Mouse (Mus musculus) splenic B cell, adult 2 months (primary cell): ENCODE results near the gene Golph3.

Experiments used
- DNase-seq: peaks from one replicate; pipeline ENCODE4 v3.0.0-alpha.2; 2011; ENCODE audit warnings: low read depth, low spot score
- H3K27me3 ChIP-seq: 2 replicates; pipeline ENCODE4 v1.6.1; 2012; ENCODE audit warnings: mild to moderate bottlenecking, low read length, moderate library complexity, mixed read lengths; ENCODE audit not compliant: control insufficient read depth, poor library complexity, insufficient read depth, severe bottlenecking
- H3K36me3 ChIP-seq: 2 replicates; pipeline ENCODE4 v1.6.1; 2012; ENCODE audit warnings: mild to moderate bottlenecking, low read length, moderate library complexity, mixed read lengths; ENCODE audit not compliant: control insufficient read depth, poor library complexity, insufficient read depth, severe bottlenecking

Gene Golph3

GRCm38 (mm10) chr15:12330892-12331291 is 9.6 kb downstream of the Golph3 start:
- Histone ChIP-seq H3K27me3 (no peaks in the 10 kb centered on the region), H3K36me3 (no peaks in the 10 kb centered on the region; the same call in 1 of the 2 replicates)
- DNase-seq = no peak

GRCm38 (mm10) chr15:12331300-12331699 is 10.1 kb downstream of the Golph3 start:
- DNase-seq = no peak
- H3K36me3 ChIP-seq = no peaks in the 10 kb centered on the region

GRCm38 (mm10) chr15:12334381-12334780 is 13.1 kb downstream of the Golph3 start:
- no peaks in the 10 kb centered on the region for H3K36me3 ChIP-seq
- no peak for DNase-seq
- H3K27me3 ChIP-seq = no peaks in the 10 kb centered on the region

More at GRCm38 (mm10) chr15:12331300-12331699, 10.1 kb downstream of the Golph3 start:
- H3K27me3 ChIP-seq = no peaks in the 10 kb centered on the region

DNA sequence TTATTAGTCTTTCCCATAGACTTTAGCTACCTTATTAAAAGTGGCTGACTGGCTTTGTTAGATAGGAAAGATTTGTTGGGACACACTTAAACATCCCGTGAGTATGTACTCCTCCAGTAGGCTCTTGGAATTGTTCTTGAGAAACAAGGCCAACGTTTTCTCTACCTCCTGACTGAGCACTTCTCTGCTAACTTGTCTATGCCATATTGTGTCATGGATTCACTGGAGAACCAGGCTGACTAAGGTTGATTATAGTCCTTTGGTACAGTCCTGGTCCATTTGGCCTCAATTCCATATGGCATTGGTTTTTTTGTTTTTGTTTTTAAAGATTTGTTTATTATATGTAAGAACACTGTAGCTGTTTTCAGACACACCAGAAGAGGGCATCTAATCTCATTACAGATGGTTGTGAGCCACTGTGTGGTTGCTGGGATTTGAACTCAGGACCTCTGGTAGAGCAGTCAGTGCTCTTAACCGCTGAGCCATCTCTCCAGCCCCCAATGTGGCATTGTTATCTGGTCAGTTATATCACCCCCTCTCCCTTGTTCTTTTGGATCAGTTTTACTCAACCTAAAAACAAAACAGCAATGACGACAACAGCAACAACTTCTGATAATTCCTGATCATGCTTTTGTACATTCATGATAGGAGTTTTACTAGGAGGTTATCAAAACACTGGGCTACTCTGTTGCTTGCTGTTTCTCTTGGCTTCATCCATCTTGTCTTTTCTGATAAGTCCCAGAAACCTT is 16.0 kb downstream of the Golph3 start:
- H3K36me3 ChIP-seq = no peaks in the 10 kb centered on the region
- no peak for DNase-seq
- no peaks in the 10 kb centered on the region for H3K27me3 ChIP-seq

GRCm38 (mm10) chr15:12337779-12338137 is 16.5 kb downstream of the Golph3 start:
- no peak for DNase-seq
- no peaks in the 10 kb centered on the region for H3K36me3 ChIP-seq
- H3K27me3 ChIP-seq = no peaks in the 10 kb centered on the region

DNA sequence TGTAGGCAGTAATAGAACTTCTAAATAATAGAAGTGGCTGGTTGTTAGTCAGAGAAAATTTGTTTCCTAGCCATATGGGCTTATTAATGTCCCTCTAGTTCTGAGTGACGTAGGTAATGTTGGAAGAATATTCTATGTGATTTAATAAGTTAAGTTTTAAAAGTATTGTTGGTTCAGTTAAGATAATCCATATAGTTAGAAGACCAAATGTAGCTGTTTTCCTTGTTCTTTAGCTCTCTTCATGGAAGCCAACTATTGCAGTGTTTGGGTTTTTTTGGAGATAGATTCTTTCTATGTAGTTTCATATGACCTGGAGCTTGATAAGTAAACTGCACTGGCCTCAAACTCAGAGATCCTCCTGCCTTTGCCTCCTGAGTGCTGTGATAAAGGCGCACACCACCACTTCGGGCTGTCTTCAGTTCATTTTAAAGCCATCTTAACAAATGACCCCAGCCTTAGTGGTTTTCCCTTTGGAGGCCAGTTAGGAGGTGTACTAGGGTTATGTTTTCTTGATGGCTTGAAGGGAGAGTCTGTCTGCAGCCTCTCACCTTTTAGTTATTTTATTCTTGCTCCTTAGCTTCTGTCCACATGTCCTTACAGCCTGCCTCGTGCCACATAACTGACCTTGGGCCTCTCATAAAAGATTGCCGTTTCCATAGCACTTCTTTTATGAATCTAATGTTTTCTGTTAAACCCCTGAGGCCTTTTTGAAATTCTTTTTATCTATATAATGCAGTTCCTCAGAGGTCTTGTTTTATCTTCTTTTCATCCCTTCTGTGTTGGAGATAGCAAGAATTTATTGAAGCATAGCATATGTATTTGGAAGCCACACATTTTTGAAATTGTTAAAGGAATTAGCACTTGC is 19.5 kb downstream of the Golph3 start:
- Histone ChIP-seq H3K36me3 (0 out of 2 replicates have a peak, but pooled peaks cover 2% of the 10 kb centered on the region), H3K27me3 (no peaks in the 10 kb centered on the region)
- no peak for DNase-seq

DNA sequence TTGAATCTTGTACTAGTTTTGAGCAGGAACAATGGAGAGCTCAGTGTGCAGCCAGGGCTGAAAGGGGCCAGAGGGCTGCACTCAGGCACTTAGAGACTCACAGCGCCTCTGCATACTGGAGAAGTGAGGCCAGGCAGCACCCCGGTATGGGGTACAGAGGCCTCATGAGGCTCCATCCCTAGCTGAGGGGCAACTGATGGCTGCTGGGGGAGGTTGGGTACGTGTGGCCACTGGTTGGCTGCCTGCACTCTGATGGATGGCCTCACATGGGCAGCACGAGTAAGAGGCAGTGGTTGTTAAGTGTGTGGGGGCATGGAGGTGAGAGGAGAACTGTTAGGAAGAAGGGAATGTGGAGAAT is 20.1 kb downstream of the Golph3 start:
- Histone ChIP-seq H3K27me3 (no peaks in the 10 kb centered on the region), H3K36me3 (0 out of 2 replicates have a peak, but pooled peaks cover 2% of the 10 kb centered on the region)
- DNase-seq = no peak

DNA sequence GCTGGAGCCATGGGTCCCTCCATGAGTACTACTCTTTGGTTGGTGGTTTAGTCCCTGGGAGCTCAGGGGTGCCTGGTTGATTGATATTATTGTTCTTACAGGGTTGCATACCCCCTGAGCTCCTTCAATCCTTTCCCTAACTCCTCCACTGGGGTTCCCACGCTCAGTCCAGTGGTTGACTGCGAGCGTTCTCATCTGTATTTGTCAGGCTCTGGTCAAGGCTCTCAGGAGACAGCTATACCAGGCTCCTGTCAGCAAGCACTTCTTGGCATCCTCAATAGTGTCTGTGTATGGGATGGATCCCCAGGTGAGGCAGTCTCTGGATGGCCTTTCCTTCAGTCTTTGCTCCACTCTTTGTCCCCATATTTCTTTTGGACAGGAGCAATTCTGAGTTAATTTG is 25.7 kb downstream of the Golph3 start:
- no peak for DNase-seq
- peaks cover 6% of the 10 kb centered on the region; the same call in 1 of the 2 replicates for H3K36me3 ChIP-seq
- no peaks in the 10 kb centered on the region for H3K27me3 ChIP-seq

GRCm38 (mm10) chr15:12348950-12349349 is 27.7 kb downstream of the Golph3 start:
- no peaks in the 10 kb centered on the region for H3K27me3 ChIP-seq
- DNase-seq = peak; percentile 16

DNA sequence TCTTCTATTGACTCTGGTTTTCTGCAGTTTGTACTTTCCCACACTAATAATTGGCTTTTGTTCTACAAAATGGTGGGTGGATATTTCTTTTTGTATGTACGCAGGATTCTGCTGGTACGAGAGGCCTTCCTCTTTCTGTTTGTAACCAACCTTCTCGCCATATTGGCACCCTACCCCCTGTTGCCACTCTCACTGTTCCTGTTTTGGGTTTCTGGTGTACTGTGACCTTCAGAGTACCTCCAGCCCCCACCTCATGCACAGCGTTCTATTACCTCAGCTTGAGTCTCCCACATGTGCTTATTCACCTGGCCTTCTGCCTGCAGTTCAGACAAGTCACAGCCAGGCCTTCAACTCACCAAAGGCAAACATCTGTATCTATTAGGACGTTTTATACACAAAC is 28.6 kb downstream of the Golph3 start:
- peaks cover 6% of the 10 kb centered on the region for H3K36me3 ChIP-seq
- no peaks in the 10 kb centered on the region for H3K27me3 ChIP-seq
- DNase-seq = peak; percentile 17

More at GRCm38 (mm10) chr15:12348950-12349349, 27.7 kb downstream of the Golph3 start:
- H3K36me3 ChIP-seq = peaks cover 4% of the 10 kb centered on the region; the same call in 1 of the 2 replicates

DNA sequence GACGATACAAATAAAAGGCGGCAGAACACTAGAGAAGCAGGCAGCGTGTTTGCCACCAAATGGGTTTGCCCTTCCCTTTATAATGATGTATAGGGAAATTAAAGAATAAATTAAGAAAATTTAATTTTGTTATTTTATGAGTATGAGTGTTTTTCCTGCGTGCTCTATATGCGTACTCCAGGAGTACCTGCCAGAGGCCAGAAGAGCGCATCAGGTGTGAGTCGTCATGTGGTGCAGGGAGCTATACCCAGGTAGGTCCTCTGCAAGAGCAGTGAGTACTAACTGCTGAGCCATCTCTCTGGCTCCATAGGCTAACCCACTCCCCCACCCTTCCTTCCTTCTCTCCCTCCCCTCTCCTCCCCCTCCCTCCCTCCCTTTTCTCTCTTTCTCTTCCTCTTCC is 30.2 kb downstream of the Golph3 start:
- no peaks in the 10 kb centered on the region for H3K27me3 ChIP-seq
- peaks cover 6% of the 10 kb centered on the region for H3K36me3 ChIP-seq
- DNase-seq = no peak

DNA sequence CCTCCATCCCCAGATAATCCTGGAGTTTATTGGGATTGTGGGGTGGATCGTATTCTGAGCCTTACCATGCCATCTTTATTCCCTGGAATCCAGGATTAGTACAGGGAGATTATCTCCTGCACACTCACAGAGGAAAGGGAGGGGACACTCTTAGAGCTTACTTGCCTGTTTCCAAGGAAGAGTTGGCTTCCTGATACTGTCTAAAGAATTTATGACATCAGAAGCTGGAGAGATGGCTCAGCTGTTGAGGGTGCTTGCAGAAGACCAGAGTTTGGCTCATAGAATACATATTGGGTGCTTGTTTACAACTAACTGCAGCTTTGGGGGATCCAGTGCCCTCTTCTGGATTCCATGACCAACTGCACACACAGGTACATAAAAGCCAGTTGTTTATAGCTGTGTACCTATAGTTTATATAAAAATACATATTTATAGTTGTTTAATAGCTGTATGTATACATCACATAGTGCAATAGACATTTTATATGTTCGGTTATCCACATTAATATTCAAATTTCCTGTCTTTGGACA is 33.1 kb downstream of the Golph3 start:
- no peak for DNase-seq
- peaks cover 6% of the 10 kb centered on the region for H3K36me3 ChIP-seq
- H3K27me3 ChIP-seq = no peaks in the 10 kb centered on the region

DNA sequence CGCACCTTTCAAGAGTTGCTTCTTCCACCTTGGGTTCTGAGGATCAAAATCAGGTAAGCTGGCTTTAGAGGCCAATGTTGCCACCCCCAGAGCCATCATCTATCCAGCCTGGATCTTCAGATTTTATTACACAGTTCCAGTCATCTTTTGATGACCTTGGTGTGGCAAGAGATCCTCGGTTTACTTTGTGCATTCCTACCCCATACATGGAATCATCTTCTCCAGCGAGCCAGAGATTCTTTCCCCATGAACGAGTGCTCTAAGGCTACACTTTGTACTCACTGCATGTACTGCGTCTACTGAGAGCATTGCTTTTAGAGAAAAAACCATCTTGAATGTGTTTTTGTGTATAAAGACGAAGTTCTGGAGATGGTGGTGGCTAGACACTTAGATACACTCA is 34.0 kb downstream of the Golph3 start:
- Histone ChIP-seq H3K27me3 (no peaks in the 10 kb centered on the region), H3K36me3 (peaks cover 5% of the 10 kb centered on the region; the same call in 1 of the 2 replicates)
- no peak for DNase-seq

- peaks cover 3% of the 10 kb centered on the region; the same call in 1 of the 2 replicates for H3K36me3 ChIP-seq
- no peaks in the 10 kb centered on the region for H3K27me3 ChIP-seq
- no peak for DNase-seq
Observed at GRCm38 (mm10) chr15:12355907-12356306, 34.7 kb downstream of the Golph3 start.

- no peak for DNase-seq
- peaks cover 2% of the 10 kb centered on the region; the same call in 1 of the 2 replicates for H3K36me3 ChIP-seq
- no peaks in the 10 kb centered on the region for H3K27me3 ChIP-seq
Observed at GRCm38 (mm10) chr15:12357459-12357858, 36.2 kb downstream of the Golph3 start.
